Mouse (Mus musculus) limb, embryonic 15.5 days (tissue): ENCODE results near the gene Eci3. TPM values are rescaled to one million over a fixed set of nuclear protein-coding genes. Genes with fewer than 3 reads are reported as not detected.
"Not testable (repeated sequence)": the region's sequence is repeated elsewhere in the genome, so short reads cannot be mapped to it uniquely, and the experiment has no call there.

Experiments used
- ATAC-seq: fragments of 200-750 bp; cut with Nextera tagmentation; 2 replicates; pipeline ENCODE4 v1.8.0; 2017; ENCODE audit warnings: low read depth, moderate TSS enrichment; ENCODE audit not compliant: insufficient number of reproducible peaks, low FRiP score, low TSS enrichment
- H3K27ac ChIP-seq: fragments of 300-500 bp; sonication (generic); 2 replicates; pipeline ENCODE4 v1.5.1; 2015; ENCODE audit warnings: moderate library complexity, mild to moderate bottlenecking, inconsistent platforms
- H3K27me3 ChIP-seq: fragments of 300-500 bp; sonication (generic); 2 replicates; pipeline ENCODE4 v1.6.1; 2015; ENCODE audit warnings: inconsistent platforms
- H3K36me3 ChIP-seq: fragments of 300-500 bp; sonication (generic); 2 replicates; pipeline ENCODE4 v1.6.1; 2015; ENCODE audit warnings: inconsistent platforms
- H3K4me1 ChIP-seq: fragments of 300-500 bp; sonication (generic); 2 replicates; pipeline ENCODE4 v1.6.1; 2015; ENCODE audit warnings: inconsistent platforms
- H3K4me2 ChIP-seq: fragments of 300-500 bp; sonication (generic); 2 replicates; pipeline ENCODE4 v1.6.1; 2015; ENCODE audit warnings: mild to moderate bottlenecking, inconsistent platforms
- H3K4me3 ChIP-seq: fragments of 300-500 bp; sonication (generic); 2 replicates; pipeline ENCODE4 v1.5.1; 2015; ENCODE audit warnings: mild to moderate bottlenecking, inconsistent platforms
- H3K9ac ChIP-seq: fragments of 300-500 bp; sonication (generic); 2 replicates; pipeline ENCODE4 v1.6.1; 2015; ENCODE audit warnings: inconsistent platforms
- H3K9me3 ChIP-seq: fragments of 300-500 bp; sonication (generic); 2 replicates; pipeline ENCODE4 v1.6.1; 2016; ENCODE audit warnings: inconsistent platforms
- WGBS: fragments of 180-500 bp; shearing (Covaris S2); methylation state at CpG from one replicate; pipeline ENCODE4 v1.1.7; 2015; 5-methylcytosine and 5-hydroxymethylcytosine counted together
- polyA plus RNA-seq: library from polyadenylated mRNA; unstranded; fragments of >200 nt; fragmentation: Nextera tagmentation; extraction: Ambion mirVana; gene quantifications from 2 replicates; pipeline ENCODE4 v1.2.1, GENCODE M21; 2015

Eci3 gene
- 0.96 and 1.0 TPM in 2 replicates for polyA plus RNA-seq

DNA sequence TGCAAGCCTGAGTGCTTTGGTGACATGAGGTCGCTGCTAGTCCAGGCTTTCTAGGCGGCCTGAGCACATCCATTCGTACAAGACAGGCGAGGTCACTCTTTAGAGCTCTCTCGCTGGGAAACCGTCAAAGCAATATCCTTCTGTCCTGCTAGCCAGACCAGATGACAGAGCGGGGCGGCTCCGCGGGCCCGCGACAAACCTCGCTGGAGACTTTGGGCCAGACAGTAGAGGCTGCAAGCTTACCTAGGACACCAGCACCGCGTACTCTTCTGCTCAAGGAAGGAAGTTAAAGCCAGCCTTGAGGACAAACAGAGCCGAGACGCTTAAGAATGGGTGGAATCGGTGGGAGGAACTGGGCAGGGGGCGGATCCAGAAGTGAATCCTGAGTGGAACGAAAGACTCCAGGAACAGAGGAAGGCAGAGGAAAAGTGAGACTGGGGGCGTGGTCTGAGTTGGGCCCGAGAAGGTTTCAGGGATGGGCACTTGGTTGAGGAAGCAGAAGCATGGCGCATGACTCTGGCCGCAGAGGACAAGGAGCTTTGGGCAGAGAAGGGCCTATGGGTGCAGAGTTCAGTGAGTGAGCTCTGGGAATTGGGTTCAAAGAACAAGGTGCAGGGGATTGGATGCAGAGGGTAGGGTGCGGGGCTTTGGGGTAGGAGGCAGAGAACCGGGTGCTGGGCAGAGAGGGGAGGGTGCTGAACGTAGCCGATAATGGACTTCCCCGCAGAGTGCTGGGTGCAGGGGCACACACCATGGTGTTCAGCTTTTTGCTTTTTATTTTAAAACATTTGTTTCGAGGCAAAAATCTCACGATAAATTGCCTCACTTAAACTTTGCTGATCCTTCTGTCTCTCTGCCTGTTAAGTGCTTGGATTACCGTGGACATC is at the start of gene Eci3:
Gene Eci3, minus strand, starts transcription at position 300 of the 887 bp plus-strand sequence.
- H3K4me2 ChIP-seq = peak within 1 kb of the TSS; percentile 75

DNA sequence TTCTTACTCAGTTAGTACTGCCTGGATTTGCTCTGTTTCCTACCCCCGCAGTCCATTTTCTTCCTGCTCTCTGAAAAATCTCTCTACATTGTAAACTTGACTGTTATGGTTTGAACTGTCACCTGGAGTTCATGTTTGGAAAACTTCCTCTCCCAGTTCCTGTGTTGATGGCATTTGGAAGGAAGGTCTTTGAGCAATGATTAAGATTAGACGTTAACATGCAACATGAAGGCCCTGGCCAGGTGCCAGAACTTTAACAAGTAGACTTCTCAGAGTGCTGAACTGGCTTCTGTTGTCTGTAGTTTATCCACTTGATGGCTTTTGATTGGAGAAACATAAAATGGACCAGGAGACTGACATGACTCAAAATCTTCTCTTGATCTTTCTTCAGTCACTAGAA is 32.3 kb upstream of the Eci3 start:
- Histone ChIP-seq H3K9ac (no peak overlapping the region), H3K4me3 (no peak overlapping the region), H3K4me2 (no peak overlapping the region), H3K4me1 (peaks cover 14% of the 10 kb centered on the region), H3K27ac (no peak overlapping the region), H3K27me3 (no peaks in the 10 kb centered on the region), H3K36me3 (no peaks in the 10 kb centered on the region), H3K9me3 (no peaks in the 10 kb centered on the region)
- no peak for ATAC-seq
- WGBS = 52% methylated on average over 2 of the region's 2 CpGs

More for the DNA sequence above, at the start of gene Eci3:
- ATAC-seq = peak; percentile 63; the same call in 1 of the 2 replicates
- peaks cover 16% of the 10 kb centered on the region; the same call in 1 of the 2 replicates for H3K27me3 ChIP-seq
- H3K4me1 ChIP-seq = peaks cover 13% of the 10 kb centered on the region
- WGBS = 3% methylated on average over 32 of the region's 32 CpGs
- no peaks in the 10 kb centered on the region for H3K9me3 ChIP-seq
- peak within 1 kb of the TSS; percentile 49 for H3K4me3 ChIP-seq
- no peak within 1 kb of the TSS for H3K9ac ChIP-seq
- no peak within 1 kb of the TSS for H3K27ac ChIP-seq
- H3K36me3 ChIP-seq = no peaks in the 10 kb centered on the region

DNA sequence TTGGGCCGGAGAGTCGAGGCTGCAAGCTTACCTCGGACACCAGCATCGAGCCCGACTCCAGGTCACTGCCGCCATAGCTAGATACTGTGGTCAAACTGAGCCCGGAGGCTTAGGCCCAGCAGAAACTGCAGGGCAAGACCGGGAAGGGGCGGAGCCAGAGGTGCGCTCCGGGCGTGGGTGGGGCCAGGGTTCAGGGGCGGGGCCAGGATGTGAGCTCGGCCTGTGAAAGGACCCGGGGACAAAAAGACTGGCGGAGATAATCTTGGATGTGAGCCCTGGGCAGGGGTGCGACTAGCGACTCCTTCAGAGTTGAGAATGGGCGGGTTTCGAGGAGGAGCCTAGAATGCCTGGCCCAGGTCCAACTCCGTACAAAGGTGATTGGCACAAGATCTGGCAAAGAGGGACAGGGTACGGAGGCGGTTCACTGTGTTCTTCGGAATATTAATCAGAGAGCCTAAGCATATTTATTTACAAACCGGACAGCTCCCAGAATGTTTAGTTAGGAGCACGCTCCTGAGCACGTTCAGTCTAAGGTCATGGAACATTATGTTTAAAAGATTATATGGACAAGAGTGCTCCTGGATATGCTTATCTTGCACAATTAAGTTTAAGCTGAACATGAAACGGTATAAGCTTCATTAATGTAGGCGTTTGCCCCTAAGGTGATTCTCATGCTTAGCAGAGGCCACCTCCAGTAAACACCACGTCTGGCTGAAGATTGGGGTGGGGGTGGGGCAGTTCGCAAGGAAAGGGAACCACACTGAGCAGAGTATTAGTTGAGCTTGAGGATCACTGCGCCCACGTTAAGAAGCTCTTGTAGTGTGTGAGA is 30.6 kb upstream of the Eci3 start:
- ATAC-seq = peak; percentile 91
- no peaks in the 10 kb centered on the region for H3K27me3 ChIP-seq
- peak overlapping the region; percentile 63 for H3K4me2 ChIP-seq
- 1% methylated on average over 33 of the region's 33 CpGs for WGBS
- H3K4me3 ChIP-seq = peak overlapping the region; percentile 64
- no peaks in the 10 kb centered on the region for H3K9me3 ChIP-seq
- peak overlapping the region; percentile 62 for H3K9ac ChIP-seq
- H3K36me3 ChIP-seq = peaks cover 12% of the 10 kb centered on the region
- H3K27ac ChIP-seq = peak overlapping the region; percentile 92
- H3K4me1 ChIP-seq = peaks cover 14% of the 10 kb centered on the region

DNA sequence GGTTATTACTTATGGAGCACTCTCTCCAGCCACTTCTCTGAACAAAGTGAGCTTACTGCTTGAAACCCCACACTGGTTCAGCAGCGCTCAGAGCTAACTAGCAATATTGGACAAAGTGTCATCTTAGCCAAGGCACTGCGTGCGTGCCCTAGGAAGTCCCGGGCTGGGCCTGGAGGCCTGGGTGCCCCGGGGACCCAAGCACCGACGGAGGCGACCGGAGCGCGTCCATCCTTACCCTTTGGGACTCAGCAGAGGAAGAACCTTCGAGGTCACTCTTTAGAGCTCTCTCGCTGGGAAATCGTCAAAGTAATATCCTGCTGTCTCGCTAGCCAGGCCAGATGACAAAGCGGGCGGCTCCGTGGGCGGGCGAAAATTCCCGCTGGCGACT is 30.0 kb upstream of the Eci3 start:
- peak; percentile 26 for ATAC-seq
- Histone ChIP-seq H3K4me1 (peaks cover 14% of the 10 kb centered on the region), H3K4me2 (peak overlapping the region; percentile 63), H3K27ac (peak overlapping the region; percentile 92), H3K36me3 (peaks cover 17% of the 10 kb centered on the region), H3K4me3 (peak overlapping the region; percentile 64), H3K27me3 (no peaks in the 10 kb centered on the region), H3K9ac (peak overlapping the region; percentile 62), H3K9me3 (no peaks in the 10 kb centered on the region)
- under 1% methylated on average over 22 of the region's 22 CpGs for WGBS

DNA sequence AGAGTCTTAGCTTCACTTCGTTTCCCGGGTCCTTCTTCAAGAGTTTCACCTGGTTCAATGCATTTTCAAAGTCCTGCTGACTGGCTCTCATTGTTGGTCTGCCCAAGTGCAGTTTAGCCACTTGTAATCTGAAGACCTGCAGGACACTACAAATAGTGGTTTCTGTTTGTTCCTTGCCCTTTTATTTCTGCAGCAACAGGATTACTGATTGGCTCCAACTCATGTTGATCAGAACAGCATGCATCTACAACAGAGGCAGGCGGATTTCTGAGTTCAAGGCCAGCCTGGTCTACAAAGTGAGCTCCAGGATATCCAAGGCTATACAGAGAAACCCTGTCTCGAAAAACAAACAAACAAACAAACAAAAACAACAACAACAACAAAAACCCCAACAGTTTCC is 29.5 kb upstream of the Eci3 start:
- peak overlapping the region; percentile 92; the same call in 1 of the 2 replicates for H3K27ac ChIP-seq
- peaks cover 14% of the 10 kb centered on the region for H3K4me1 ChIP-seq
- H3K9me3 ChIP-seq = no peaks in the 10 kb centered on the region
- WGBS = 63% methylated on average over 4 of the region's 4 CpGs
- no peaks in the 10 kb centered on the region for H3K27me3 ChIP-seq
- peak overlapping the region; percentile 63 for H3K4me2 ChIP-seq
- ATAC-seq = no peak
- H3K9ac ChIP-seq = peak overlapping the region; percentile 62; the same call in 1 of the 2 replicates
- H3K36me3 ChIP-seq = peaks cover 22% of the 10 kb centered on the region
- H3K4me3 ChIP-seq = peak overlapping the region; percentile 64

DNA sequence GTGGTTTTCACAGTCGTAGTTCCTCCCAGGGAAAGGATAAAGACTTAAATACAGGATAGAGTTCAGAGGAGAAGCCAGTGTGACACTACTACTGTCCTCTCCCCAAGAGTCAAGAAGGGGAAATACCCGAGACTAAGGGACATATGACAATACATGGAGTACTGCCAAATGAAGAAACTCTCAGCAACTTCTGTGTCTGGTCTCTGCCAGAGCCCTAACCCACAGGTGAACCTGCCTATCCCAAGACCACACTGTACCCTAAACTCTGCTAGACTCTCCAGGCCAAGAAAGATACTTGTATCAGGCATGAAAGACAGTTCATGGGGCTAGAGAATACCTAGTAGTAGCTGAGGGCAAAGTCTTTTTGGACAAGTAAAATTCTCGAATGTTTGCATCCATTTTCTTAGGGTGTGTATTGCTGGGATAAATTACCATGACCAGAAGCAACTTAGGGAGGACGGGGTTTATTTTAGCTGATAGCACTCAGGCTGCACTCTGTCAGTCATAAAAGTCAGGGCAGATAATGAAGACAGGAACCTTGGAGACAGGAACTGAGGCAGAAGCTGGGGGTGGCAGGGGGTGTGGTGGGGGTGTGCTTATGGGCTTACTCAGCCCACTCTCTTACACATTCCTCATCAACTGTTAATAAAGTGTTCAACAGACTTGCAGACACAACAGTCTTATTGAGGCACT is 28.1 kb upstream of the Eci3 start:
- H3K4me2 ChIP-seq = no peak overlapping the region
- H3K9ac ChIP-seq = no peak overlapping the region
- no peak overlapping the region for H3K27ac ChIP-seq
- H3K27me3 ChIP-seq = no peaks in the 10 kb centered on the region
- H3K36me3 ChIP-seq = peaks cover 36% of the 10 kb centered on the region
- H3K4me1 ChIP-seq = peaks cover 14% of the 10 kb centered on the region
- WGBS = 75% methylated on average over 4 of the region's 4 CpGs
- no peaks in the 10 kb centered on the region for H3K9me3 ChIP-seq
- ATAC-seq = no peak
- no peak overlapping the region for H3K4me3 ChIP-seq

DNA sequence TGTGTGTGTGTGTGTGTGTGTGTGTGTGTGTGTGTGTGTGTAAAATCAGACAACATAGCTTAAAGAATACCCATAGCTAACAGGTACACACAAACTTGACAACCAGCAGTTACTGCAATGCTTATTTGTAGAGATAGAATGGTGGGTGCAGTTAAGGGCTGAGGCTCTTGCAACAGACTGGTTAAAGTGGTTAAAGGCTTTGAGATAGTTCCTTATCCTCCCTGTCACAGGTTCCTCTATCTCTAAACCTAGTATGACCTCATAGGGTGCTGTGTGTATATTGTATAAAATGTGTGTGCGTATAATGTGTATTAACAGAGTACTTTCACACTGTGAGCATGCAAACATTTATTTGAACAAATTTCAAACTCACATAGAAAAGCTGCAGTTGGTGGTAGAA is 19.9 kb upstream of the Eci3 start:
- H3K4me3 ChIP-seq, H3K9ac ChIP-seq, H3K27ac ChIP-seq, H3K27me3 ChIP-seq, H3K9me3 ChIP-seq, H3K4me2 ChIP-seq, ATAC-seq, H3K4me1 ChIP-seq: not testable (repeated sequence)
- WGBS = 98% methylated on average over 1 of the region's 1 CpGs
- peaks cover 81% of the 10 kb centered on the region for H3K36me3 ChIP-seq

DNA sequence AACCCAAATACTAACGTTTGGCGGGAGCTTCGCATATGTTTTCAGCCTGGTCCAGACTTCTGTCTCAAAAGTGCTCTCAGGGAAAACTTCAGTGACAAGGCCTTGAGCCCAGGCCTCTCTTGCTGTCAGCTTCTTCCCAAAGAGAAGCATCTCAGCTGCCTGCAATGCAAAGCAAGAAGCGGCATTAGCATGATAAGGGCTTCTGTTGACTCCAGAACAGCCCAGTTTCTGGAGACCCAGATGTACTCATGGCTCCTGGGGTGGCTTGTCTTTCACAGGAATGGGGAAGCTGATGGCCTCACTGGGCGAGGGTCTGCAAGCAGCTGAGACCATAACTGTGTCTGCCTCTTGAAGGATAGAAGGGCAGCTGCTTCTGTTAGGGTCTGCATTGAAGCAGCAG is 15.0 kb upstream of the Eci3 start:
- H3K27me3 ChIP-seq, H3K4me2 ChIP-seq, H3K27ac ChIP-seq, ATAC-seq, H3K9ac ChIP-seq, H3K4me3 ChIP-seq, H3K9me3 ChIP-seq, H3K4me1 ChIP-seq: not testable (repeated sequence)
- 78% methylated on average over 5 of the region's 5 CpGs for WGBS
- H3K36me3 ChIP-seq = peaks cover 56% of the 10 kb centered on the region

DNA sequence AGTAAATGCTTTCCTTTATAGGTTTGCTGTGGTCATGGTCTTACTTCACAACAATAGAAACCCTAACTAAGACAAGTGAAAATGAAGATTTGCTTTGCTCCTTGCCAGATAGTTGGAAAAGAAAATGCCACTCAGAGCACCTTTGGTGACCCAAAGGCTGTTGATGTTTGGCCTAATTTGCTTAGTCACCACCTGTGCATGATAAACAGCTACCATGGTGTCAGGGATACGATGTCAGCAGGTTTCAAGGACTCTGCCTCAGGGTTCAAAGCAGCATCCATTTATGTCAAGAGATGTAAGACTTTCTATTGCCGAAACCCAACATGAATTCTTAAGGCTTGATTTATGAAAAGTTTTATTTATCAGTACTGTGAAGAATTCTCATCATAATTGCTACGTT is 13.8 kb upstream of the Eci3 start:
- no peak overlapping the region for H3K4me2 ChIP-seq
- WGBS = 89% methylated on average over 3 of the region's 3 CpGs
- no peak overlapping the region for H3K9ac ChIP-seq
- H3K4me3 ChIP-seq = no peak overlapping the region
- no peak for ATAC-seq
- H3K36me3 ChIP-seq = peaks cover 52% of the 10 kb centered on the region
- H3K9me3 ChIP-seq = no peaks in the 10 kb centered on the region
- no peak overlapping the region for H3K27ac ChIP-seq
- H3K4me1 ChIP-seq = no peaks in the 10 kb centered on the region
- no peaks in the 10 kb centered on the region for H3K27me3 ChIP-seq

DNA sequence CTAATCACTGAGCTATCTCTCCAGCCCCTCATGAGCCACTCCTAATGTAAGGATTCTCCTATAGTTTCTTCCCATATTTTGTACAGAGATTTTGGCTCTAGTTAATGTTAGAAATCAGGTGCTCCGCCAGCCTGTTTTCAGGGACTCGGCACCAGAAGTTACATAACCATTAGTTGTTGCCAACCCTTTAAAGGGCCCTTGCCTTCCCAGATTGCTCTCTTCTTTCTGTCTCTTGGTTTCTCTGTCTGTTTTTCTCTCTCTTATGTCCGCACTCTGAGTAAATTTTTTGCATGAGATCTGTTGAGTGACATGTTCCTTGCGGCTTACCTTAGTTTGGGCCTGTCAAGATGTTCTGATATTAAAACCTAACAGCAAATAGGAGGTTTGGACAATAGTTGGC is 12.5 kb upstream of the Eci3 start:
- Histone ChIP-seq H3K4me2 (no peak overlapping the region), H3K4me3 (no peak overlapping the region), H3K36me3 (peaks cover 42% of the 10 kb centered on the region), H3K9ac (no peak overlapping the region), H3K4me1 (no peaks in the 10 kb centered on the region), H3K27ac (no peak overlapping the region), H3K27me3 (no peaks in the 10 kb centered on the region), H3K9me3 (no peaks in the 10 kb centered on the region)
- no peak for ATAC-seq
- 90% methylated on average over 4 of the region's 4 CpGs for WGBS

DNA sequence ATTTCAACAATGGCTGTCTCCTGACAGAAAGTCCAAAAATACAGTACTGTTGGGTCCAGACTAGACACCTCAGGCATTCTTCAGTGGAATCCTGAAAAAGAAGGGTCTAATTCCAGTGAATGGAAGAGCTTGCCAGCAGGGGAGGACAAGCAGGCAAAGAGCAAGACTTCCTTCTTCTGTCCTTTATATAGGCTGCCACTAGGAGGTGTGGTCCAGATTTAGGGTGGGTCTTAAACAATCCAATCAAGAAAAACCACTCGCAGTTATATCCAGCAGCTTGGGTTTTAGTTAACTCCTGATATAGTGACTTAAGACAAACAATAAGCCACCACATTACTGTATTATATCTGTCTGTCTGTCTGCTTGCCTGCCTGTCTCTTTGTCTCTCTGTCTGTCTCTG is 10.2 kb upstream of the Eci3 start:
- Histone ChIP-seq H3K36me3 (peaks cover 20% of the 10 kb centered on the region), H3K4me3 (no peak overlapping the region), H3K27me3 (no peaks in the 10 kb centered on the region), H3K4me1 (no peaks in the 10 kb centered on the region), H3K9me3 (no peaks in the 10 kb centered on the region), H3K4me2 (no peak overlapping the region), H3K9ac (no peak overlapping the region), H3K27ac (no peak overlapping the region)
- WGBS = 56% methylated on average over 1 of the region's 1 CpGs
- ATAC-seq = no peak
